In the genomic region with DNA sequence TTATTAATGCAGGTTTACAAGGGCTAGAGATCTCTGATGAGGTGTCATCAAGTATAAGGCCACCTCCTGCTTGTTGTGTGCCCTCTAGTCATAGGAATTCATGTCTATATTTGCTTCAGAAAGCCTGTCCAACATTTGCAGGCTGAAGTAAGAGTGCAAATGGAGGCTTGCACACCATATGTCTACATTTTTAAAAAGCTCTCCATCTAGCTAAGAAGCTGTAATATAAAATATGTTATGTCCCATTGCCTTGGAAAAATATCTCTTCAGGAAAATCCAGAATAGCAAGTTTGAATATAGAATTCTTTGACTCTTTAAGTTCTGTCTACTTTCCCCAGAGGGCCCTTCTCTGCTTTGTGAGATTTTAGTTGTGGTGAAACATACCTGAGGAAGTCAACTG, we compare ENCODE assay signal across 26 mouse cellular contexts.
"Had no signal": no experiment of that assay in that cellular context is flagged by ENCODE, and none has a peak within 500 bp of the region (broad histone marks: within the 10 kb centered on the region; RNA-seq: fewer than 3 reads in every experiment).

No protein-coding gene starts in this region.

- H3K27me3 ChIP-seq: heart, embryonic 13.5 days; heart, embryonic 15.5 days; hindbrain, embryonic 13.5 days; hindbrain, embryonic 15.5 days; kidney, embryonic 15.5 days; limb, embryonic 13.5 days; limb, embryonic 15.5 days had no signal

- DNase-seq: gastrocnemius, postnatal 14 days; gastrocnemius, postnatal 36 days; heart, adult 11 months; heart, adult 2 months; heart, postnatal 14 days; heart, postnatal 36 days; kidney, adult 11 months; kidney, adult 2 months; kidney, adult 9 months; kidney, postnatal 14 days; kidney, postnatal 36 days; layer of hippocampus, adult 9-11 months; layer of hippocampus, postnatal 36 days; left cerebral cortex, postnatal 4 days had no signal

- H3K9me3 ChIP-seq: heart, embryonic 15.5 days; hindbrain, embryonic 13.5 days; hindbrain, embryonic 15.5 days; kidney, embryonic 15.5 days; limb, embryonic 13.5 days; limb, embryonic 15.5 days; liver, embryonic 12.5 days had no signal

- H3K27ac ChIP-seq: heart, adult 2 months; heart, embryonic 13.5 days; heart, embryonic 15.5 days; hindbrain, embryonic 13.5 days; hindbrain, embryonic 15.5 days; hindbrain, postnatal 0 days; kidney, embryonic 15.5 days; kidney, postnatal 0 days; limb, embryonic 13.5 days; limb, embryonic 15.5 days; liver, embryonic 12.5 days had no signal

- ATAC-seq: hindbrain, postnatal 0 days; intestine, embryonic 16.5 days; liver, embryonic 12.5 days had no signal

- H3K9ac ChIP-seq: heart, embryonic 13.5 days; heart, embryonic 15.5 days; hindbrain, embryonic 13.5 days; hindbrain, embryonic 15.5 days; kidney, embryonic 15.5 days; limb, embryonic 13.5 days; limb, embryonic 15.5 days; liver, embryonic 12.5 days had no signal

- H3K4me2 ChIP-seq: heart, embryonic 11.5 days; heart, embryonic 13.5 days; heart, embryonic 15.5 days; hindbrain, embryonic 13.5 days; hindbrain, embryonic 15.5 days; kidney, embryonic 15.5 days; limb, embryonic 13.5 days; limb, embryonic 15.5 days; liver, embryonic 12.5 days had no signal

- H3K36me3 ChIP-seq: heart, embryonic 13.5 days; heart, embryonic 15.5 days; hindbrain, embryonic 13.5 days; hindbrain, embryonic 15.5 days; kidney, embryonic 15.5 days; limb, embryonic 13.5 days; limb, embryonic 15.5 days; liver, embryonic 12.5 days had no signal

- H3K4me3 ChIP-seq: heart, adult 2 months; heart, embryonic 13.5 days; heart, embryonic 15.5 days; hindbrain, embryonic 13.5 days; hindbrain, embryonic 15.5 days; kidney, embryonic 15.5 days; limb, embryonic 13.5 days; limb, embryonic 15.5 days; liver, embryonic 12.5 days had no signal

- H3K4me1 ChIP-seq: heart, embryonic 13.5 days; heart, embryonic 15.5 days; hindbrain, embryonic 13.5 days; hindbrain, embryonic 15.5 days had no signal
